Mouse (Mus musculus): ENCODE measurements at regions not wholly inside any gene's neighbourhood (a gene's known extent, or its start where the extent isn't known, plus 50 kb on each side); places are given as distances from the start of the nearest gene placed in this dataset.

GRCm38 (mm10) chr5:120315116-120315515, 116.4 kb upstream of the Lhx5 start:
- DNase-seq: no peak

GRCm38 (mm10) chr5:120318951-120319350, 112.5 kb upstream of the Lhx5 start:
- DNase-seq: no peak

GRCm38 (mm10) chr5:120322031-120322731, 109.3 kb upstream of the Lhx5 start:
- no peak for DNase-seq

GRCm38 (mm10) chr5:120322732-120323316, 108.7 kb upstream of the Lhx5 start:
- DNase-seq: no peak

- no peak for DNase-seq
Measured at GRCm38 (mm10) chr5:120324111-120324510, 107.4 kb upstream of the Lhx5 start.

GRCm38 (mm10) chr5:120325386-120325910, 106.1 kb upstream of the Lhx5 start:
- DNase-seq: no peak

- peak; percentile 68 for DNase-seq
Measured at GRCm38 (mm10) chr5:120332030-120332429, 99.5 kb upstream of the Lhx5 start.

GRCm38 (mm10) chr5:120339162-120339561, 92.3 kb upstream of the Lhx5 start:
- no peak for DNase-seq

- no peak for DNase-seq
Measured at GRCm38 (mm10) chr5:120340696-120341231, 90.7 kb upstream of the Lhx5 start.

- DNase-seq: no peak
Measured at GRCm38 (mm10) chr5:120350461-120350860, 81.0 kb upstream of the Lhx5 start.

GRCm38 (mm10) chr5:120351827-120352226, 79.7 kb upstream of the Lhx5 start:
- DNase-seq: no peak

GRCm38 (mm10) chr5:120353657-120354056, 77.8 kb upstream of the Lhx5 start:
- DNase-seq: no peak

- no peak for DNase-seq
Measured at GRCm38 (mm10) chr5:120356950-120357349, 74.5 kb upstream of the Lhx5 start.

- no peak for DNase-seq
Measured at GRCm38 (mm10) chr5:120358084-120358690, 73.3 kb upstream of the Lhx5 start.

- no peak for DNase-seq
Measured at GRCm38 (mm10) chr5:120365950-120366467, 65.5 kb upstream of the Lhx5 start.

- DNase-seq: no peak
Measured at GRCm38 (mm10) chr5:120368797-120369196, 62.7 kb upstream of the Lhx5 start.

GRCm38 (mm10) chr5:120371176-120371819, 60.2 kb upstream of the Lhx5 start:
- DNase-seq: no peak

GRCm38 (mm10) chr5:120373426-120373825, 58.1 kb upstream of the Lhx5 start:
- DNase-seq: no peak
